Comparison of ENCODE assay signal across 10 mouse cellular contexts in the genomic region with DNA sequence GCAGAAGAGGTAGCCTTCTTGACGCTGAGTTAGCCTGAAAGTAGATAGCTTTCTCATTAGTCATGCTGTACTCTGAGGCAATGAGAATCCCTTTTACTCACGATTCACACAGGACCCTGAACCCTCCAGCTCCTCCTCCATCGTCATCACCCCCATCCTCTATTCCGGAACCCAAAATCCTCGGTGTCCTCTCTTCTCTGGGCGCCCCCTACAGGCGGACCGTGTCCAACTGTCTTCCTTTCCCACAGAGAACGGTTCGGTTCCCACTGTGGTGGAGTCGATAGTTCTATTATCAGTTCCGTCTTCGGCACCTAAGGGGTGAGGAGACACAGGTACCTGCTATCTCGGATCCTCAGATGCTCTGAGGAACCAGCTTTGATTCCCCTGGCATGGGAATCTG.
DNase-seq lines count a peak whose midpoint lies in the region; ATAC-seq and TF ChIP-seq lines count a peak whose summit lies in the region.
"Had no signal": no experiment of that assay in that cellular context is flagged by ENCODE, and none has a peak within 500 bp of the region (broad histone marks: within the 10 kb centered on the region; RNA-seq: fewer than 3 reads in every experiment).

No protein-coding gene starts in this region.

- no peaks in the 10 kb centered on the region for H3K36me3 ChIP-seq in liver, embryonic 13.5 days
- H3K36me3 ChIP-seq in hindbrain, embryonic 16.5 days (ENCODE audit: control insufficient read depth, insufficient read depth, low read length) = no peaks in the 10 kb centered on the region
- H3K36me3 ChIP-seq: intestine, embryonic 15.5 days; limb, embryonic 13.5 days had no signal

- H3K27me3 ChIP-seq in liver, embryonic 13.5 days = no peaks in the 10 kb centered on the region
- H3K27me3 ChIP-seq in hindbrain, embryonic 16.5 days (replicated peaks; ENCODE audit: control insufficient read depth, insufficient read depth, low read length) = no peaks in the 10 kb centered on the region
- H3K27me3 ChIP-seq: intestine, embryonic 15.5 days; limb, embryonic 13.5 days had no signal

- 0 out of 2 replicates have a peak, but pooled peaks have one; percentile 17 for TF ChIP-seq CTCF in lung, adult 2 months (IDR thresholded peaks at IDR 0.05; ENCODE audit: insufficient read depth, low read length)

- H3K4me1 ChIP-seq in lung, adult 2 months (ENCODE audit: control insufficient read depth, insufficient read depth, low read length) = no peaks in the 10 kb centered on the region
- no peaks in the 10 kb centered on the region for H3K4me1 ChIP-seq in liver, embryonic 13.5 days (replicated peaks)
- H3K4me1 ChIP-seq in hindbrain, embryonic 16.5 days (ENCODE audit: control insufficient read depth, insufficient read depth, low read depth, low read length) = no peaks in the 10 kb centered on the region
- H3K4me1 ChIP-seq: limb, embryonic 13.5 days had no signal

- no peak overlapping the region for H3K4me2 ChIP-seq in liver, embryonic 13.5 days
- H3K4me2 ChIP-seq in hindbrain, embryonic 16.5 days (ENCODE audit: low read length) = no peak overlapping the region
- H3K4me2 ChIP-seq: intestine, embryonic 15.5 days; limb, embryonic 13.5 days had no signal

- H3K27ac ChIP-seq in liver, embryonic 13.5 days = no peak overlapping the region
- no peak overlapping the region for H3K27ac ChIP-seq in hindbrain, embryonic 16.5 days (ENCODE audit: low read depth, low read length)
- H3K27ac ChIP-seq: intestine, embryonic 15.5 days; limb, embryonic 13.5 days had no signal

- DNase-seq in lung, adult 2 months = peak; percentile 20
- DNase-seq in lung, postnatal 10 days = no peak
- peak; percentile 8 for DNase-seq in MEL-GATA-1-ER (ENCODE audit: extremely low read depth, low read depth)
- peak; percentile 14 for DNase-seq in liver, embryonic 13.5 days
- DNase-seq in thymus, postnatal 14 days = peak; percentile 69
- DNase-seq in urinary bladder, adult 18-20 months (ENCODE audit: low spot score in 2 of 2) = no peak
- no peak for DNase-seq in right cerebral cortex, adult 2 months (ENCODE audit: low spot score in 2 of 2)

- TF ChIP-seq POLR2A in lung, adult 2 months (IDR thresholded peaks at IDR 0.05; ENCODE audit: borderline replicate concordance, extremely low read depth, low read depth, low read length) = no peak

- 63% methylated on average over 14 of the region's 14 CpGs for WGBS in lung, adult 2 months
- 47% methylated on average over 14 of the region's 14 CpGs for WGBS in liver, embryonic 13.5 days (ENCODE audit: insufficient replicate concordance)
- 61% methylated on average over 14 of the region's 14 CpGs for WGBS in hindbrain, embryonic 16.5 days

- ATAC-seq in liver, embryonic 13.5 days (ENCODE audit: low read depth) = no peak; the same call in 1 of the 2 replicates
- no peak for ATAC-seq in hindbrain, embryonic 16.5 days
- ATAC-seq: intestine, embryonic 15.5 days had no signal

- no peaks in the 10 kb centered on the region for H3K9me3 ChIP-seq in liver, embryonic 13.5 days (replicated peaks)
- no peaks in the 10 kb centered on the region for H3K9me3 ChIP-seq in hindbrain, embryonic 16.5 days (ENCODE audit: control insufficient read depth, low read length)
- H3K9me3 ChIP-seq: intestine, embryonic 15.5 days; limb, embryonic 13.5 days had no signal

- H3K9ac ChIP-seq in liver, embryonic 13.5 days = no peak overlapping the region
- H3K9ac ChIP-seq in hindbrain, embryonic 16.5 days (ENCODE audit: low read depth, low read length) = no peak overlapping the region
- H3K9ac ChIP-seq: intestine, embryonic 15.5 days; limb, embryonic 13.5 days had no signal

- H3K4me3 ChIP-seq in lung, adult 2 months (replicated peaks; ENCODE audit: extremely low read depth, low read depth, low read length) = no peak overlapping the region
- H3K4me3 ChIP-seq in liver, embryonic 13.5 days (replicated peaks) = no peak overlapping the region
- H3K4me3 ChIP-seq in hindbrain, embryonic 16.5 days (ENCODE audit: low read length) = no peak overlapping the region
- H3K4me3 ChIP-seq: intestine, embryonic 15.5 days; limb, embryonic 13.5 days had no signal

Comparison
In these comparisons a context has a peak if more than half of its experiments do, and no peak if none do; other contexts are left out.
1. DNase-seq: peak in lung, adult 2 months (single experiment), MEL-GATA-1-ER (single experiment), liver, embryonic 13.5 days (single experiment) and thymus, postnatal 14 days (single experiment); none in lung, postnatal 10 days (single experiment), urinary bladder, adult 18-20 months (0 of 2) and right cerebral cortex, adult 2 months (0 of 2).